Mouse (Mus musculus): ENCODE results near the gene Churc1. TPM values are rescaled to one million over a fixed set of nuclear protein-coding genes. Genes with fewer than 3 reads are reported as not detected.
A peak's percentile ranks its signal among the peaks of the same experiment; 100 is the strongest.

Churc1 gene
- total RNA-seq, 2 experiments from 2014 or later, result 40.5 to 41.9 TPM

DNA sequence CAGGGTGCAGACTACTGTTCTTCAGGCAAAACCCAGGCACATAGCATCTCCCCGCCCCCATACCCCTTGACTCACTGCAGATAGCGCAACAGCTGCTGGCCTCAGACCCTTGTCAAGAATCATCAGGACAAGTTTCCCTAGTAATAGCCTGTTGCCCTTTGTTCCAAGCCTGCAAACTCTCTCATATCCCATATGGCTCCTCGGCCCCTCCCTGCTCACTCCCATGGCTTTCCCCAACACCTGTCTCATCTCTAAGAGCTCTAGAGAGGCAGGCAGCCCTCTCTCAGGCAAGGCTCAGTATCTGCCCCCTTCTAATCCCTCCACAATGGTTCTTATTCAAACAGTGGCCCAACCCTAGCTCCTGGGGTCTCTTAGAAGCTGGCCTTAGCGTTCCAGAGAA, 55.3 kb downstream of the Churc1 start:
- intact Hi-C loops (cut with DNase I), result loop anchor here (5.0 kb wide), 1 partner anchor 53 kb away; the partner anchor contains the start of genes Churc1 and Fntb
- DNase-seq (ENCODE audit: low spot score in 2 of 2), result no peak

- DNase-seq (ENCODE audit: low spot score in 2 of 2), result peak in 1 of 2 experiments; percentile 54
- intact Hi-C loops (cut with DNase I), result loop anchor here (5.0 kb wide), 1 partner anchor 55 kb away; the partner anchor contains the start of genes Churc1 and Fntb
Observed at GRCm38 (mm10) chr12:76822002-76822650, 56.8 kb downstream of the Churc1 start.

GRCm38 (mm10) chr12:76822651-76823041, 57.3 kb downstream of the Churc1 start, which contains the start of gene Rab15:
Gene Rab15 (minus strand): TSS chr12:76822908.
- DNase-seq (ENCODE audit: low spot score in 2 of 2), result no peak
- intact Hi-C loops (cut with DNase I), result loop anchor here (5.0 kb wide), 1 partner anchor 55 kb away; the partner anchor contains the start of genes Churc1 and Fntb

DNA sequence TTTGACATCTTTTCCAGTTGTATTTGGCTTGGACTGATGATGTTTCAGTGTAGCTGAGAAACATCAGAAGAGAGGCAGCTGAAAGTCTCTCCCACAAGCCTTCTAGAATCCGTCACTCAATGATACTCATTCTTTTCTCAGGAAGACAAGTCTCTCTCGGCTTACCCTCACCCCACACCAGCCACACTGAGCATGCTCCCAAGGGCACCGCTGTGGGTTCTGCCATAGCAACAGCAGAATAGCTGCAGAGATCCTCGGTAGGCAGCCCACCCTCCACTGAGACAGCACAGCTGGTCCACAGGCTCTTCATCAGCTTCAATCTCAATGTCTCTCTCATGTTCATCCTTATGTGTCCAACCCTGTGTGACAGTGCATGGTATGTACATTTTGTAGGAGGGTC, 59.9 kb downstream of the Churc1 start:
- peak; percentile 34 to 48 for DNase-seq (ENCODE audit: low spot score in 2 of 2)
- intact Hi-C loops (cut with DNase I), result no loop called here

- peak; percentile 42 to 58 for DNase-seq (ENCODE audit: low spot score in 2 of 2)
- intact Hi-C loops (cut with DNase I), result loop anchor here (10.0 kb wide), 1 partner anchor 1048 kb away; no protein-coding TSS in a partner anchor
Observed at GRCm38 (mm10) chr12:76832704-76833103, 67.4 kb downstream of the Churc1 start.

Other genes starting within 250 kb of the Churc1 start
- 1 to 10 TPM; 7.0 to 9.7 TPM for gene Plekhg3, start 234.6 kb upstream of the Churc1 start, total RNA-seq (2021)
- gene Sptb, start 55.0 kb upstream of the Churc1 start, total RNA-seq (2021), result 10 to 100 TPM; 58.2 to 60.5 TPM
- gene Fntb, start 51 bp downstream of the Churc1 start, total RNA-seq (2021), result 10 to 100 TPM; 26.2 to 28.1 TPM
- under 1 TPM; 0.55 to 0.97 TPM for gene Gpx2, start 30.0 kb downstream of the Churc1 start, total RNA-seq (2021)
- gene Rab15, start 57.4 kb downstream of the Churc1 start, total RNA-seq (2021), result 100 to 1,000 TPM; 234 to 269 TPM
- gene Max, start 196.7 kb downstream of the Churc1 start, total RNA-seq (2021), result 10 to 100 TPM; 81.5 to 84.4 TPM